Mouse (Mus musculus) MEL (cell line): ENCODE measurements around the gene Atg4a-ps.

Experiments used
- CHD2 ChIP-seq: IDR thresholded peaks from 2 replicates; pipeline ENCODE4 v1.6.1; 2011; ENCODE audit warnings: low read length, improper control_type of control experiment
- CTCF ChIP-seq, 3 experiments: IDR thresholded peaks in 2 of 3; conservative IDR thresholded peaks in 1 of 3; 2 replicates each; pipeline ENCODE4 v1.5.1; 2011 to 2012; ENCODE audit warnings: low read length in 3 of 3, low read depth in 2 of 3, mild to moderate bottlenecking in 2 of 3, improper control_type of control experiment in 1 of 3, inconsistent platforms in 1 of 3, mixed read lengths in 1 of 3, moderate library complexity in 1 of 3; ENCODE audit not compliant: control insufficient read depth in 1 of 3, insufficient read depth in 1 of 3, poor library complexity in 1 of 3, severe bottlenecking in 1 of 3
- HCFC1 ChIP-seq: IDR thresholded peaks from 2 replicates; pipeline ENCODE4 v1.6.1; 2012; ENCODE audit warnings: low read depth, mild to moderate bottlenecking, inconsistent platforms, low read length, improper control_type of control experiment, moderate library complexity
- JUND ChIP-seq: IDR thresholded peaks from 2 replicates; pipeline ENCODE4 v1.6.1; 2011; ENCODE audit warnings: low read depth, mild to moderate bottlenecking, improper control_type of control experiment, low read length
- POLR2A ChIP-seq, 2 experiments: IDR thresholded peaks; 2 replicates each; pipeline ENCODE4 v1.6.1; 2011 to 2012; ENCODE audit warnings: low read length in 2 of 2, mild to moderate bottlenecking in 2 of 2, control low read depth in 1 of 2, improper control_type of control experiment in 1 of 2, low read depth in 1 of 2, moderate library complexity in 1 of 2; ENCODE audit not compliant: control insufficient read depth in 1 of 2, insufficient read depth in 1 of 2, poor library complexity in 1 of 2
- TAL1 ChIP-seq: IDR thresholded peaks from 2 replicates; pipeline ENCODE4 v1.6.1; 2012; ENCODE audit warnings: mild to moderate bottlenecking, inconsistent platforms, low read length, moderate library complexity, mixed read lengths
- USF2 ChIP-seq, 2 experiments: IDR thresholded peaks; 2 replicates each; pipeline ENCODE4 v1.6.1; 2011 to 2012; ENCODE audit warnings: improper control_type of control experiment in 2 of 2, low read length in 2 of 2, borderline replicate concordance in 1 of 2, inconsistent platforms in 1 of 2, low read depth in 1 of 2, mild to moderate bottlenecking in 1 of 2; ENCODE audit not compliant: insufficient read depth in 1 of 2
- ZMIZ1 ChIP-seq: IDR thresholded peaks from 2 replicates; pipeline ENCODE4 v1.6.1; 2012; ENCODE audit warnings: low read depth, mild to moderate bottlenecking, inconsistent platforms, low read length, improper control_type of control experiment, moderate library complexity
- ZNF384 ChIP-seq: IDR thresholded peaks from 2 replicates; pipeline ENCODE4 v1.6.1; 2012; ENCODE audit warnings: low read depth, mild to moderate bottlenecking, inconsistent platforms, low read length, improper control_type of control experiment

DNA sequence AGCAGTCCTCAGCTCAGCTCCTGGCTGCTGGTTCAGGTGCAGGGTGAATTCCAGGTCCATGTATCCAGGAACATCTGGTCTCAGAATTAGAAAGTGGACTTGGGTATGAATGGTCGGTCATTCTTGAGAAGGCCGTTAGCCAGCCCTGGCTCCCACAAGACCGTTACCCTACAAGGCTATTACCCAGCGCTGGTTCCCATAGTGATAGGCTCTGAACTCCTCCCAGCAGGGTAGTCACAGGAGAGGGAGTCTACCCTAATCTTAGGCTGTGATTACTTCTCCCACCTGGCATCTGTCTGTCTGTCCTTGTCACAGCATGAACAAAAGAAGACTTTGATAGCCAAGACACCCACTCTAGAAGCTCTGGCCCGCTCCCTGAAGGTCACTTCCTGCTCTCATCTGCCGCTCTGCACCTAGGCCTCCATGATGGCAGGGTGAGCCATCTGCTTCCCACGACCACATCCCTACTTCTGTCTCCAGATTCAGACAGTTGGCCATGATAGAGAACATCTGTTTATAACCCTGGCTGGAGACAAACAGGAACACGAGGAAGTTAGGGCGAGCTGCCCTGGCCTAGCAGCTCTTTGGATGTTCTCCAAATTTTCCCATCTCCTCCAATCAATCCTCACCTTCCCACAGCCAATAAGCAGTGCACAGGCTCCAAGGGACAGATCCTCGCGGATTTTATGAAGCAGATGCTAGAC, 1.4 kb upstream of the Atg4a-ps start:
- TF ChIP-seq POLR2A (IDR thresholded peaks at IDR 0.05; ENCODE audit: control insufficient read depth in 1 of 2, insufficient read depth in 1 of 2, low read depth in 1 of 2, low read length in 2 of 2, poor library complexity in 1 of 2) (no peak), ZNF384 (no peak), CTCF (IDR thresholded peaks at IDR 0.05 in 2 of 3, conservative IDR thresholded peaks at IDR 0.05 in 1 of 3; ENCODE audit: control insufficient read depth in 1 of 3, insufficient read depth in 1 of 3, low read depth in 2 of 3, low read length in 3 of 3, poor library complexity in 1 of 3, severe bottlenecking in 1 of 3) (no peak), TAL1 (no peak), CHD2 (no peak), USF2 (IDR thresholded peaks at IDR 0.05; ENCODE audit: borderline replicate concordance in 1 of 2, insufficient read depth in 1 of 2, low read depth in 1 of 2, low read length in 2 of 2) (no peak), HCFC1 (no peak), ZMIZ1 (no peak), JUND (no peak)
